Mouse (Mus musculus) small intestine, adult 2 months (tissue): Measurements from ENCODE around the gene Nav2.

Experiments
- CTCF ChIP-seq: fragments of 200-500 bp; IDR thresholded peaks from 2 replicates; pipeline ENCODE4 v1.5.1; 2012; ENCODE audit warnings: low read depth, mild to moderate bottlenecking, control low read depth, inconsistent platforms, low read length, moderate library complexity, mixed read lengths; ENCODE audit not compliant: insufficient replicate concordance, insufficient read length; ENCODE audit errors: extremely low read depth
- POLR2A ChIP-seq: fragments of 200-500 bp; IDR thresholded peaks from 2 replicates; pipeline ENCODE4 v1.6.1; 2012; ENCODE audit warnings: low read depth, mild to moderate bottlenecking, control low read depth, inconsistent platforms, low read length, moderate library complexity

GRCm38 (mm10) chr7:49569646-49570045 lies 661.1 kb downstream of the Nav2 start:
- TF ChIP-seq POLR2A (no peak), CTCF (no peak)
